7 mouse cellular contexts compared by ENCODE assay signal in the genomic region with DNA sequence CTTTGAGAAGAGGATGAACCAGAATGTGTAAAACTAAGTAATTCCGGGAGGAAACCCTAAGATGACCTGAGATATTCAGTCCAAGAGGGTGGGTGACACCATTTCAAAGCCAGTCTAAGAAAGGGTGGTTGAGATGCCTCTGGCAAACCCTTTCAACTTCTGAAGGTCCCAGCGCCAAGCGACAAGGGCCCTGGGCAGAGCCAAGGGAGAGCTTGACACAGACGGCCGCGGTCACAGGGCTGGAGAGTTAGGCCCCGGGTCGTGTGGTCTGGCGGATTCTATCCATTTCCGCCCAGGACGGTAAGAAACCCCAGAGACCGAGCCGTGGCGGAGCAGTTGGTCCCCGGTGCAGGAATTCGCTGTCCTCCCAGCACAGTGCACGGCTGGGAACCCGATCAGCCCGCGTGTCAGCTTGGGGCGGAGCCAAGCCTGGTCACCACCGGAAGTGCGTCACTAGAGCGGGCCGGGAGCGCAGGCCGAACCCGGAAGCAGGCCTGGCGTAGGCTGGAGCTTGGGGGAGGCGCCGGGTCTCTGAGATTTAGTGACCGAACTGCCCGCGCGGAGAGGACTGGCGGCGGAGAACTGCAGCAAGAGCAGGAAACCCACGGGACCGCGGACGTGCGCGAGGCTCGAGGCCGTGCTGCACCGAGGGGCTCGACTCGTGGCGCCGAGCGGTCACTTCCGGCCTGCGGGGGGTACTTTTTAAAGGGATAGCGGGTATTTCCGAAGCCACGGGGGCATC. TPM values are rescaled to one million over a fixed set of nuclear protein-coding genes. Genes with fewer than 3 reads are reported as not detected.
DNase-seq lines count a peak whose midpoint lies in the region; ATAC-seq lines count a peak whose summit lies in the region.

No protein-coding gene starts in this region.

- H3K27ac ChIP-seq in embryonic facial prominence, embryonic 10.5 days (replicated peaks), result peak overlapping the region; percentile 97
- H3K27ac ChIP-seq in limb, embryonic 10.5 days, result peak overlapping the region; percentile 97
- peak overlapping the region; percentile 88 for H3K27ac ChIP-seq in midbrain, embryonic 13.5 days

- peak overlapping the region; percentile 80 for H3K4me3 ChIP-seq in embryonic facial prominence, embryonic 10.5 days
- peak overlapping the region; percentile 76 for H3K4me3 ChIP-seq in limb, embryonic 10.5 days
- peak overlapping the region; percentile 69 for H3K4me3 ChIP-seq in midbrain, embryonic 13.5 days (replicated peaks)

- H3K27me3 ChIP-seq in embryonic facial prominence, embryonic 10.5 days (replicated peaks; ENCODE audit: low read depth, poor library complexity, severe bottlenecking), result no peaks in the 10 kb centered on the region
- H3K27me3 ChIP-seq in limb, embryonic 10.5 days (ENCODE audit: low read depth, poor library complexity, severe bottlenecking), result no peaks in the 10 kb centered on the region
- H3K27me3 ChIP-seq in midbrain, embryonic 13.5 days, result no peaks in the 10 kb centered on the region

- peak; percentile 98 for DNase-seq in adrenal gland, postnatal 10 days
- peak; percentile 96 for DNase-seq in embryonic facial prominence, embryonic 10.5 days (ENCODE audit: low spot score)
- DNase-seq in kidney, adult 11 months, result peak; percentile 92
- DNase-seq in limb, embryonic 10.5 days (ENCODE audit: low spot score), result peak; percentile 97
- peak; percentile 90 for DNase-seq in spleen, adult 12 weeks (ENCODE audit: low spot score)

- peaks cover 7% of the 10 kb centered on the region; the same call in 1 of the 2 replicates for H3K4me1 ChIP-seq in embryonic facial prominence, embryonic 10.5 days
- H3K4me1 ChIP-seq in limb, embryonic 10.5 days, result peaks cover 15% of the 10 kb centered on the region
- H3K4me1 ChIP-seq in midbrain, embryonic 13.5 days (replicated peaks), result peaks cover 23% of the 10 kb centered on the region

- ATAC-seq in granulocyte monocyte progenitor cell, adult 5-6 weeks (replicated peaks; ENCODE audit: poor library complexity, severe bottlenecking), result peak; percentile 88
- ATAC-seq in midbrain, embryonic 13.5 days, result peak; percentile 100

- H3K9me3 ChIP-seq in embryonic facial prominence, embryonic 10.5 days, result no peaks in the 10 kb centered on the region
- no peaks in the 10 kb centered on the region for H3K9me3 ChIP-seq in limb, embryonic 10.5 days (replicated peaks)
- no peaks in the 10 kb centered on the region for H3K9me3 ChIP-seq in midbrain, embryonic 13.5 days

- peak overlapping the region; percentile 68 for H3K4me2 ChIP-seq in midbrain, embryonic 13.5 days (replicated peaks)

- peak overlapping the region; percentile 87 for H3K9ac ChIP-seq in midbrain, embryonic 13.5 days (replicated peaks)

- no peaks in the 10 kb centered on the region for H3K36me3 ChIP-seq in embryonic facial prominence, embryonic 10.5 days (replicated peaks)
- no peaks in the 10 kb centered on the region for H3K36me3 ChIP-seq in limb, embryonic 10.5 days
- no peaks in the 10 kb centered on the region for H3K36me3 ChIP-seq in midbrain, embryonic 13.5 days

- under 1% methylated on average over 56 of the region's 56 CpGs for WGBS in embryonic facial prominence, embryonic 10.5 days
- under 1% methylated on average over 56 of the region's 56 CpGs for WGBS in limb, embryonic 10.5 days
- under 1% methylated on average over 56 of the region's 56 CpGs for whole genome bisulfite sequencing in midbrain, embryonic 13.5 days

RNA-seq across cellular contexts. Expression of gene Akain1, which starts 22.0 kb away (rescaled TPM):
- not detected for total RNA-seq in adrenal gland, postnatal 10 days (2021)
- not detected in 2 replicates for polyA plus RNA-seq in embryonic facial prominence, embryonic 10.5 days (2016; fragmentation: Nextera tagmentation; extraction: Ambion mirVana)
- total RNA-seq in granulocyte monocyte progenitor cell, adult 5-6 weeks (2014; fragmentation: Nextera tagmentation), result not detected in 2 replicates
- not detected in 2 replicates for total RNA-seq in granulocyte monocyte progenitor cell, adult 5-6 weeks (2017)
- polyA plus RNA-seq in limb, embryonic 10.5 days (2016; fragmentation: Nextera tagmentation; extraction: Ambion mirVana), result not detected in 2 replicates
- polyA plus RNA-seq in midbrain, embryonic 13.5 days (2015; fragmentation: Nextera tagmentation; extraction: Ambion mirVana), result 0.24 and 0.26 TPM in 2 replicates

RNA-seq across cellular contexts. Expression of gene Zbtb14, which starts 34.2 kb away (rescaled TPM):
- 10 to 100 TPM; 14.0 to 19.1 TPM for total RNA-seq in adrenal gland, postnatal 10 days (2021)
- polyA plus RNA-seq in embryonic facial prominence, embryonic 10.5 days (2016; fragmentation: Nextera tagmentation; extraction: Ambion mirVana), result 30.5 and 31.2 TPM in 2 replicates
- 16.5 and 17.3 TPM in 2 replicates for total RNA-seq in granulocyte monocyte progenitor cell, adult 5-6 weeks (2014; fragmentation: Nextera tagmentation)
- 25.8 and 33.2 TPM in 2 replicates for total RNA-seq in granulocyte monocyte progenitor cell, adult 5-6 weeks (2017)
- polyA plus RNA-seq in limb, embryonic 10.5 days (2016; fragmentation: Nextera tagmentation; extraction: Ambion mirVana), result 26.6 and 30.3 TPM in 2 replicates
- 35.0 and 39.0 TPM in 2 replicates for polyA plus RNA-seq in midbrain, embryonic 13.5 days (2015; fragmentation: Nextera tagmentation; extraction: Ambion mirVana)

Comparison
In these comparisons a context has a peak if more than half of its experiments do, and no peak if none do; other contexts are left out.
1. Peak in every context shown above with its lines: DNase-seq, ATAC-seq, H3K4me3 ChIP-seq and H3K27ac ChIP-seq.